Mouse (Mus musculus): ENCODE results near the gene Fbln2. TPM values are rescaled to one million over a fixed set of nuclear protein-coding genes. Genes with fewer than 3 reads are reported as not detected.

The Fbln2 gene
- polyA plus RNA-seq, 1 experiment from 2014 or later, result 196 TPM

GRCm38 (mm10) chr6:91301839-91302238 is 89.6 kb downstream of the Fbln2 start:
- 48% methylated on average over 1 of the region's 1 CpGs for whole genome bisulfite sequencing
- no peak overlapping the region for H3K9ac ChIP-seq
- H3K4me2 ChIP-seq (replicated peaks), result no peak overlapping the region
- H3K27ac ChIP-seq, result 0 out of 2 replicates have a peak overlapping the region, but pooled peaks have one; percentile 15
- no peak for ATAC-seq (ENCODE audit: low FRiP score, low read depth)
- H3K36me3 ChIP-seq, result no peaks in the 10 kb centered on the region
- no peaks in the 10 kb centered on the region for H3K4me1 ChIP-seq
- H3K27me3 ChIP-seq, result peaks cover 7% of the 10 kb centered on the region
- H3K4me3 ChIP-seq, result no peak overlapping the region
- H3K9me3 ChIP-seq, result no peaks in the 10 kb centered on the region

- Histone ChIP-seq H3K27me3 (peaks cover 3% of the 10 kb centered on the region), H3K36me3 (no peaks in the 10 kb centered on the region), H3K4me2 (replicated peaks) (no peak overlapping the region), H3K9ac (no peak overlapping the region), H3K9me3 (no peaks in the 10 kb centered on the region), H3K4me1 (no peaks in the 10 kb centered on the region), H3K4me3 (no peak overlapping the region), H3K27ac (no peak overlapping the region)
- 77% methylated on average over 3 of the region's 3 CpGs for WGBS
- ATAC-seq (ENCODE audit: low FRiP score, low read depth), result no peak; the same call in 1 of the 2 replicates
Measured at GRCm38 (mm10) chr6:91302337-91302736, 90.1 kb downstream of the Fbln2 start.

- Histone ChIP-seq H3K27me3 (no peaks in the 10 kb centered on the region), H3K4me1 (no peaks in the 10 kb centered on the region), H3K36me3 (no peaks in the 10 kb centered on the region), H3K4me3 (no peak overlapping the region), H3K9me3 (no peaks in the 10 kb centered on the region), H3K9ac (no peak overlapping the region), H3K27ac (no peak overlapping the region), H3K4me2 (replicated peaks) (no peak overlapping the region)
- no peak for ATAC-seq (ENCODE audit: low FRiP score, low read depth)
- 68% methylated on average over 4 of the region's 4 CpGs for WGBS
Measured at GRCm38 (mm10) chr6:91304172-91304571, 91.9 kb downstream of the Fbln2 start.

- H3K27ac ChIP-seq, result no peak overlapping the region
- H3K4me2 ChIP-seq (replicated peaks), result no peak overlapping the region
- H3K4me1 ChIP-seq, result no peaks in the 10 kb centered on the region
- no peak for ATAC-seq (ENCODE audit: low FRiP score, low read depth)
- no peak overlapping the region for H3K4me3 ChIP-seq
- H3K9me3 ChIP-seq, result no peaks in the 10 kb centered on the region
- no peak overlapping the region for H3K9ac ChIP-seq
- H3K36me3 ChIP-seq, result no peaks in the 10 kb centered on the region
- no peaks in the 10 kb centered on the region for H3K27me3 ChIP-seq
- 57% methylated on average over 1 of the region's 1 CpGs for WGBS
Measured at GRCm38 (mm10) chr6:91307972-91308371, 95.7 kb downstream of the Fbln2 start.

GRCm38 (mm10) chr6:91311204-91311603 is 98.9 kb downstream of the Fbln2 start:
- Histone ChIP-seq H3K4me2 (replicated peaks) (no peak overlapping the region), H3K27ac (no peak overlapping the region), H3K27me3 (no peaks in the 10 kb centered on the region), H3K4me3 (no peak overlapping the region), H3K4me1 (no peaks in the 10 kb centered on the region), H3K36me3 (no peaks in the 10 kb centered on the region), H3K9me3 (no peaks in the 10 kb centered on the region), H3K9ac (no peak overlapping the region)
- 87% methylated on average over 5 of the region's 5 CpGs for WGBS
- no peak for ATAC-seq (ENCODE audit: low FRiP score, low read depth)

GRCm38 (mm10) chr6:91312491-91312890 is 100.2 kb downstream of the Fbln2 start:
- H3K9ac ChIP-seq, result no peak overlapping the region
- H3K4me3 ChIP-seq, result no peak overlapping the region
- 50% methylated on average over 9 of the region's 9 CpGs for WGBS
- H3K27ac ChIP-seq, result no peak overlapping the region
- no peaks in the 10 kb centered on the region for H3K9me3 ChIP-seq
- no peaks in the 10 kb centered on the region for H3K4me1 ChIP-seq
- H3K36me3 ChIP-seq, result no peaks in the 10 kb centered on the region
- no peak for ATAC-seq (ENCODE audit: low FRiP score, low read depth)
- no peaks in the 10 kb centered on the region for H3K27me3 ChIP-seq
- no peak overlapping the region for H3K4me2 ChIP-seq (replicated peaks)

Other genes starting within 250 kb of the Fbln2 start
- 10.3 and 11.1 TPM in 2 replicates for gene Iqsec1, start 223.8 kb upstream of the Fbln2 start, polyA plus RNA-seq (2015; fragmentation: Nextera tagmentation; extraction: Ambion mirVana)
- 6.3 and 7.8 TPM in 2 replicates for gene Nup210, start 95.6 kb upstream of the Fbln2 start, polyA plus RNA-seq (2015; fragmentation: Nextera tagmentation; extraction: Ambion mirVana)
- gene Hdac11, start 55.8 kb upstream of the Fbln2 start, polyA plus RNA-seq (2015; fragmentation: Nextera tagmentation; extraction: Ambion mirVana), result 16.1 and 18.6 TPM in 2 replicates
- gene Wnt7a, start 198.9 kb downstream of the Fbln2 start, polyA plus RNA-seq (2015; fragmentation: Nextera tagmentation; extraction: Ambion mirVana), result 5.6 and 6.7 TPM in 2 replicates

Data from limb, embryonic 13.5 days (tissue).